Mouse (Mus musculus) brain, embryonic 14.5 days (tissue): Measurements from ENCODE around the gene Clstn2.

ENCODE experiments used
- CTCF ChIP-seq: fragments of 200-500 bp; IDR thresholded peaks from 2 replicates; pipeline ENCODE4 v1.5.1; 2012; ENCODE audit warnings: inconsistent platforms, mild to moderate bottlenecking, moderate library complexity, borderline replicate concordance; ENCODE audit not compliant: insufficient read depth, insufficient read length; ENCODE audit errors: extremely low read depth
- POLR2A ChIP-seq: fragments of 200-500 bp; IDR thresholded peaks from 2 replicates; pipeline ENCODE4 v1.6.1; 2012; ENCODE audit warnings: mild to moderate bottlenecking, inconsistent platforms, borderline replicate concordance; ENCODE audit not compliant: poor library complexity, insufficient read depth, insufficient read length, severe bottlenecking; ENCODE audit errors: extremely low read depth

DNA sequence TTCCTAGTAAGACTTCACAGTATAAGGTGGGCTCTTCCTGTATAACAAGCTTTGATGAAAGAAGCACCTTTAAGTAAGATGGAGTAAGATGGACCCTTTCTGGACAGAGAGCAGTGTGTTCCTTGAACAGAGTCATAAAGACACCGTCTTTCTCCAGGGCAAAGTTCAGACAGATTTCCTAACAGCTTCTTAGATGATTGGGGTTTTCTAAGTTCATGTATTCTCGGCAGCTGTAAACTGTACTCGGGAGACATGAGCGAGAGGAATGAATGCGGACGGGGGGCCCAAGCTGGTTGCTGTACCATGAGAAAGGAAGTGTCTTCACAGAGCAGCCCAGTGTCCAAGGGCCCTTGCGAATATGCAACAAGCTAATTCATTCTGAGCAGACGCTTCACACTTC, 75.5 kb downstream of the Clstn2 start:
- TF ChIP-seq CTCF: no peak
- no peak for TF ChIP-seq POLR2A
